Mouse (Mus musculus): ENCODE data around the gene Cstl1.

GRCm38 (mm10) chr2:148743001-148743400 lies 7.2 kb upstream of the Cstl1 start:
- TF ChIP-seq POLR2A (IDR thresholded peaks at IDR 0.05; ENCODE audit: insufficient read length, low read depth) (no peak), MAX (IDR thresholded peaks at IDR 0.05; ENCODE audit: low read depth) (no peak), TCF12 (IDR thresholded peaks at IDR 0.05; ENCODE audit: insufficient read depth, poor library complexity, severe bottlenecking) (no peak), REST (IDR thresholded peaks at IDR 0.05; ENCODE audit: insufficient read depth, insufficient read length) (no peak), USF1 (IDR thresholded peaks at IDR 0.05; ENCODE audit: low read depth) (no peak), MYOG (IDR thresholded peaks at IDR 0.05; ENCODE audit: control insufficient read depth in 1 of 3, insufficient read depth in 1 of 3, insufficient read length in 2 of 3, low read depth in 2 of 3) (no peak), POLR2AphosphoS2 (IDR thresholded peaks at IDR 0.05; ENCODE audit: insufficient read length, low read depth) (no peak), CEBPB (IDR thresholded peaks at IDR 0.05; ENCODE audit: insufficient read depth, poor library complexity, severe bottlenecking) (no peak), TCF3 (IDR thresholded peaks at IDR 0.05; ENCODE audit: insufficient read length, low read depth) (no peak), E2F4 (IDR thresholded peaks at IDR 0.05; ENCODE audit: insufficient read depth) (no peak), MYOD1 (IDR thresholded peaks at IDR 0.05; ENCODE audit: control insufficient read depth in 1 of 3, insufficient read length in 2 of 3, low read depth in 2 of 3) (no peak), SRF (IDR thresholded peaks at IDR 0.05; ENCODE audit: control insufficient read depth, insufficient read length, low read depth) (no peak)
